In the genomic region with DNA sequence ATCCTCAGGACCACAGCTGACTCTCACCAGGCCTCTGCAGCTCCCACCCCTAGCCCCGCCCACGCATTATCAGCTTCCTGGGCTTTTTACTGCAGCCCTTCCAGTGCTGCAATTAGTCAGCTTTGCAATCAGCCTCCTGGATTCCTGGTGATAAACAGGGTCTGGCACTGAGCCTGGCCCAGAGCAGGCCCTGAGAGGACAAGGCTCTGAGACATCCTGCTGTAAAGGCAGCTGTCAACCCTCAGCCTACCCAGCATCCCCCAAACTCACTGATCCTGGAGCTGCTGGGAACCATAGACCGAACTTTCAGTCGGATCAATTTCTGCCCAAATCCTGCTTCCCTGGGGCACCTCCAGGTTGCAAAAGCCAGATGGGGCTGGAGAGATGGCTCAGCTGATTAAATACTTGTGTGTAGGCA, we compare ENCODE assay signal across 8 mouse cellular contexts. TPM values are rescaled to one million over a fixed set of nuclear protein-coding genes. Genes with fewer than 3 reads are reported as not detected.
DNase-seq lines count a peak whose midpoint lies in the region; ATAC-seq and TF ChIP-seq lines count a peak whose summit lies in the region.

No protein-coding gene starts in this region.

- 21% methylated on average over 4 of the region's 4 CpGs for WGBS in heart, embryonic 12.5 days
- 34% methylated on average over 4 of the region's 4 CpGs for WGBS in midbrain, postnatal 0 days

- H3K27me3 ChIP-seq in heart, embryonic 12.5 days (replicated peaks) = no peaks in the 10 kb centered on the region
- no peaks in the 10 kb centered on the region for H3K27me3 ChIP-seq in midbrain, postnatal 0 days (ENCODE audit: insufficient read depth, low read length)

- no peak overlapping the region for H3K9ac ChIP-seq in heart, embryonic 12.5 days
- H3K9ac ChIP-seq in midbrain, postnatal 0 days (replicated peaks; ENCODE audit: low read length, poor library complexity, severe bottlenecking) = no peak overlapping the region

- peak; percentile 45; the same call in 1 of the 2 replicates for ATAC-seq in common myeloid progenitor, adult 5-6 weeks (replicated peaks; ENCODE audit: low read depth, poor library complexity, severe bottlenecking)
- ATAC-seq in heart, embryonic 12.5 days (ENCODE audit: insufficient number of reproducible peaks, low FRiP score) = peak; percentile 60
- ATAC-seq in midbrain, postnatal 0 days (ENCODE audit: low FRiP score) = no peak

- H3K4me2 ChIP-seq in heart, embryonic 12.5 days = no peak overlapping the region
- H3K4me2 ChIP-seq in midbrain, postnatal 0 days (ENCODE audit: low read depth, low read length, poor library complexity, severe bottlenecking) = no peak overlapping the region

- no peak overlapping the region for H3K4me3 ChIP-seq in heart, embryonic 12.5 days
- no peak overlapping the region for H3K4me3 ChIP-seq in midbrain, postnatal 0 days (ENCODE audit: low read depth, low read length)

- TF ChIP-seq CTCF in midbrain, postnatal 0 days (IDR thresholded peaks at IDR 0.05) = no peak

- H3K4me1 ChIP-seq in heart, embryonic 12.5 days (replicated peaks) = peaks cover 40% of the 10 kb centered on the region
- H3K4me1 ChIP-seq in midbrain, postnatal 0 days (ENCODE audit: insufficient read depth, low read length) = no peaks in the 10 kb centered on the region

- H3K9me3 ChIP-seq in heart, embryonic 12.5 days (replicated peaks) = 0 out of 2 replicates have a peak, but pooled peaks cover 3% of the 10 kb centered on the region
- H3K9me3 ChIP-seq in midbrain, postnatal 0 days (ENCODE audit: low read length) = no peaks in the 10 kb centered on the region

- H3K36me3 ChIP-seq in heart, embryonic 12.5 days = no peaks in the 10 kb centered on the region
- no peaks in the 10 kb centered on the region for H3K36me3 ChIP-seq in midbrain, postnatal 0 days (ENCODE audit: insufficient read depth, low read length)

- peak; percentile 58 for DNase-seq in right cerebral cortex, postnatal 4 days
- DNase-seq in right cerebral cortex, postnatal 14 days = no peak
- peak; percentile 82 for DNase-seq in kidney, postnatal 10 days
- peak; percentile 61 for DNase-seq in midbrain, postnatal 0 days (ENCODE audit: low spot score)
- DNase-seq in spleen, adult 18-20 months = no peak
- DNase-seq in left cerebral cortex, adult 18-20 months (ENCODE audit: low spot score in 2 of 2) = no peak

- H3K27ac ChIP-seq in heart, embryonic 12.5 days (ENCODE audit: poor library complexity, severe bottlenecking) = peak overlapping the region; percentile 59; the same call in 1 of the 2 replicates
- H3K27ac ChIP-seq in midbrain, postnatal 0 days (ENCODE audit: low read depth, low read length) = no peak overlapping the region

RNA-seq across cellular contexts. Expression of a gene that starts 3.3 kb away (rescaled TPM):
- total RNA-seq in common myeloid progenitor, adult 5-6 weeks (2017) = not detected in 2 replicates
- 0.10 and 0.26 TPM in 2 replicates for polyA plus RNA-seq in heart, embryonic 12.5 days (2016; fragmentation: Nextera tagmentation; extraction: Ambion mirVana)
- 0.05 TPM in 2 replicates for total RNA-seq in midbrain, postnatal 0 days (2014; rRNA removed)
- 0.15 and 0.20 TPM in 2 replicates for polyA plus RNA-seq in midbrain, postnatal 0 days (2015; fragmentation: Nextera tagmentation; extraction: Ambion mirVana)
- total RNA-seq in left cerebral cortex, adult 18-20 months (2021) = under 1 TPM; 0.12 to 0.30 TPM

Comparison
In these comparisons a context has a peak if more than half of its experiments do, and no peak if none do; other contexts are left out.
1. DNase-seq: peak in right cerebral cortex, postnatal 4 days (single experiment), kidney, postnatal 10 days (single experiment) and midbrain, postnatal 0 days (single experiment); none in right cerebral cortex, postnatal 14 days (single experiment), spleen, adult 18-20 months (0 of 2) and left cerebral cortex, adult 18-20 months (0 of 2).